Mouse (Mus musculus) bone marrow macrophage, adult 2 months (primary cell): ENCODE data around the gene Mb. TPM values are rescaled to one million over a fixed set of nuclear protein-coding genes. Genes with fewer than 3 reads are reported as not detected.

Experiments used
- H3K27ac ChIP-seq: 2 replicates; pipeline ENCODE4 v1.5.1; 2012; ENCODE audit warnings: low read depth, low read length; ENCODE audit not compliant: insufficient read depth
- H3K4me1 ChIP-seq: 2 replicates; pipeline ENCODE4 v1.6.1; 2012; ENCODE audit warnings: low read length; ENCODE audit not compliant: control insufficient read depth, insufficient read depth
- H3K4me3 ChIP-seq: 2 replicates; pipeline ENCODE4 v1.5.1; 2012; ENCODE audit warnings: mild to moderate bottlenecking, low read length, moderate library complexity; ENCODE audit not compliant: insufficient read depth
- CTCF ChIP-seq: IDR thresholded peaks from 2 replicates; pipeline ENCODE4 v1.5.1; 2012; ENCODE audit warnings: low read depth, mild to moderate bottlenecking, low read length, moderate library complexity
- POLR2A ChIP-seq: IDR thresholded peaks from 2 replicates; pipeline ENCODE4 v1.6.1; 2012; ENCODE audit warnings: mild to moderate bottlenecking, low read depth, low read length, borderline replicate concordance
- polyA plus RNA-seq: library from polyadenylated mRNA; stranded (reverse); fragments of >200 nt; gene quantifications from 2 replicates; pipeline ENCODE4 v1.2.4, GENCODE M21; 2012; ENCODE audit not compliant: missing spikeins, insufficient read depth, insufficient read length

Mb gene
- polyA plus RNA-seq, 1 experiment: not detected

DNA sequence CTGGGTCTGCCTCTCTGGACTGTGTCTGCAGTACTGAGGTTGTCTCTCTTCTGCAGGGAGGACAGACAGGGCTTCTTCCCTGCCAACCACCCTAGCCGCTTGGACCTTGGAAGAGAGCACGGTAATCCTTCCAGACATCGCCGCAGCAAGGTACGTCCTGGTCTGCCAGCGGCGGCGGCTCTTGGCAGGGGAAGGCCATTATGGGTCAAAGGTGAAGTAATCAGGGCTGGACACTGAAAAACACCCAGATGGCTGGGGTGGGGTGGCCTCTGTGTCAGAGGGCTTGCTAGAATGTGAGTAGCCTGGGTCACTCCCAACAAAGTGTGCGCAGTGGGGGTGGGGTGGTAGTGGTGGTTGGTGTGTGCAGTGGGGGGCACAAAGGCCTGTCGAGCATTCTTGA lies 4.9 kb downstream of the Mb start:
- Histone ChIP-seq H3K4me3 (no peak overlapping the region), H3K27ac (no peak overlapping the region), H3K4me1 (no peaks in the 10 kb centered on the region)
- TF ChIP-seq POLR2A (no peak), CTCF (no peak)

DNA sequence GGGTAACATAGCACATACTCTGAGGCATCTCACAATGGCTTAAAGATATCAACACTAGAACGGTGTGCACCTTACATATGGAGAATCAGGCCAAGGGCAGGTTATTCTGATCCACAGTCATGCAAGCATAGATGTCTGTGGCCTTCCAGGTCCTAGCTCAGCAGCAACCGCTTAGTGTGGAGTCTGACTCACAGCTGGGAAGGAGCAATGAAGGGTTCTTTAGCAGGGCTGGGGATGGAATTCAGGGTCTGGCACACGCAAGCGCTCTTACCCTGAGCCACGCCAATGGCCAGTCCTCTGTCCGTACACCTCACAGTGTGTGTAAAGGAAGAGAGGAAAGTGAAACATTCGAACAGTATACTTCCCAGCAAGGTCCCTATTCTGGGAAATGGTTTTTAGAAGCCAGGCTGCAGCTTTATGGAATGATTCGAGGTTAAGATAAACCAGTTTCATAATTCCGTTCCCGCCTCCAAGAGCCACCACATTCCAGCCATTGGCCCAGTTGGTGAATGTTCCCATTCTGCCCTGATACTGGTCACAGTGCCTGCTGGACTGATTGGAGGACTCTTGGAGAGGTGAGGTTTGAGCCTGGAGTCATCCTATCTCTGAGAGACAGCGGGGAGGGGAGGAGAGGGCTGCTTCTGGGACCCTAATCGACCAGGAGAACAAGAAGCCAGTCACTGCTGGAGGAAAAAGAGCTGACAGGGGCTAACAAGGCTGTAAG lies 5.7 kb downstream of the Mb start, which contains the start of gene Apol6:
Gene Apol6, plus strand, starts transcription at position 133 of the 724 bp plus-strand sequence.
- no peak within 1 kb of the TSS for H3K27ac ChIP-seq
- TF ChIP-seq POLR2A (no peak), CTCF (no peak)
- H3K4me1 ChIP-seq: no peaks in the 10 kb centered on the region
- no peak within 1 kb of the TSS for H3K4me3 ChIP-seq

DNA sequence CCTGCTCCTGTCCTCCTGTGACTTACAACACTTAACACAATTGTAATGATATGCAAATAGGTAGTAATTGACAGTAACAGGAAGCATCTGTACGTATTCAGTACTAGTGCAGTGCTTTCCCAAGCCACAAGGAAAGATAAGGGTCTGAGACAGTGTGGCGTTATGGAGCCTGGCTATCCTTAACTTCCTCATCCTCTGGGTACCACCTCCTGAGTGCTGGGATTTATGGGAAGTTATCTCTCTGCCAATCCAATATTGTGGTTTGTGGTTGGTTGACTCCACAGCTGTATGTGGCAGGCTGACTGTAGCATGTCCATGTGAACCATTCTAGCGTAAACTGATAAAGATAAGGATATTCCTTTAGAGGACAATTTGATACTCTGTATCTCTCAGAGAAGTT lies 9.7 kb downstream of the Mb start:
- no peak for TF ChIP-seq POLR2A
- no peak for TF ChIP-seq CTCF
- Histone ChIP-seq H3K4me1 (peaks cover 12% of the 10 kb centered on the region), H3K4me3 (no peak overlapping the region), H3K27ac (no peak overlapping the region)

DNA sequence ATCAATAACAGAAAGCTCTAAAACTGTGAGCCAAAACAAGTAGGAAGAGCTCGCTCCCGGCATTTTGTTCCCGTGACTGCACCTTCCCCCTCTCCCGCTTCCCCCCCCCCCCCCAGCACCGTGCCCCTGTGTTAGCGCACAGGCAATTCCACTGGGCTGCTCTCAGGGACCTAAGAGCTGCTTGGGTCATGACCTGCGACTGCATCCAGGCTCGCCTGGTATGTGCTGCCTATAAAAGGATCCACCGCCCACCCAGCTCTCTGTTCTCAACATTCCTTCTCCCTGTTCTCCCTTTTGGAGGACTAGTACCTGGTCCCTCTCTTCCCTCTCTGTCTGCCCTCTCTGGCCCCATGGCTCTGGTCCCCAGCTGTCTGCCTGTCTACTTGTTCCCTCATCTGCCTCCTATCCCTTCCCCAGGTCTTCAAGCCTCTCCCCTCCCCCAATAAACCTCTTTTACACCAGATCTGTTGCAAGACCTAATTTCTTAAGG lies 11.2 kb downstream of the Mb start:
- Histone ChIP-seq H3K4me3 (no peak overlapping the region), H3K27ac (no peak overlapping the region), H3K4me1 (peaks cover 12% of the 10 kb centered on the region)
- TF ChIP-seq POLR2A: no peak
- TF ChIP-seq CTCF: no peak

GRCm38 (mm10) chr15:77037278-77038161 lies 12.9 kb downstream of the Mb start:
- no peak for TF ChIP-seq POLR2A
- no peak for TF ChIP-seq CTCF
- 0 out of 2 replicates have a peak overlapping the region, but pooled peaks have one; percentile 19 for H3K27ac ChIP-seq
- H3K4me1 ChIP-seq: peaks cover 12% of the 10 kb centered on the region
- no peak overlapping the region for H3K4me3 ChIP-seq

GRCm38 (mm10) chr15:77036989-77037277 lies 13.5 kb downstream of the Mb start:
- 0 out of 2 replicates have a peak overlapping the region, but pooled peaks have one; percentile 19 for H3K27ac ChIP-seq
- peaks cover 12% of the 10 kb centered on the region for H3K4me1 ChIP-seq
- no peak overlapping the region for H3K4me3 ChIP-seq
- TF ChIP-seq CTCF (no peak), POLR2A (no peak)

- Histone ChIP-seq H3K4me1 (peaks cover 12% of the 10 kb centered on the region), H3K27ac (no peak overlapping the region), H3K4me3 (no peak overlapping the region)
- TF ChIP-seq POLR2A: no peak
- TF ChIP-seq CTCF: no peak
These were observed 14.0 kb downstream of the Mb start for GRCm38 (mm10) chr15:77036320-77036988.

DNA sequence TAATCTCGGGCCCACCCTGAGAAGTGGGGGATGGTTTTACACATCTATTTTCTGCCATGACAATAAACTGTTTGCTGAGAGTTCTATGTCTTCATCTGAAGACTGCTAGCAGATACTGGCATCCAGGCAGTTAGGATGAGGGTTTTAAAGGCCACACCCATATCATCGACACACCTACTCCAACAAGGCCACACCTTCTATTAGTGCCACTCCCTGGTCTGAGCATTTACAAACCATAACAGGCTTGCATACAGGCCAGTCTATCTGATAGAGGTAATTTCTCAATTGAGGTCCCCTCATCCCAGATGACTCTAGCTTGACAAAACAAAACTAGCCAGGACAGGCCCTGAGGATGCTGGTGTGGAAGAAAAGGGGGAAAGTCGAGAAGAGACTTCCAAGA lies 14.8 kb downstream of the Mb start:
- no peak overlapping the region for H3K27ac ChIP-seq
- peaks cover 12% of the 10 kb centered on the region for H3K4me1 ChIP-seq
- no peak for TF ChIP-seq POLR2A
- TF ChIP-seq CTCF: no peak
- no peak overlapping the region for H3K4me3 ChIP-seq

- H3K4me1 ChIP-seq: peaks cover 12% of the 10 kb centered on the region
- no peak overlapping the region for H3K4me3 ChIP-seq
- no peak overlapping the region for H3K27ac ChIP-seq
- no peak for TF ChIP-seq POLR2A
- no peak for TF ChIP-seq CTCF
These were observed 15.9 kb downstream of the Mb start for GRCm38 (mm10) chr15:77034526-77034925.
